Mouse (Mus musculus): ENCODE results near the gene Platr17.
"Not testable (repeated sequence)": the region's sequence is repeated elsewhere in the genome, so short reads cannot be mapped to it uniquely, and the experiment has no call there.

Gene Platr17

GRCm38 (mm10) chr17:33902491-33902890 is 2.4 kb upstream of the Platr17 start:
- DNase-seq (ENCODE audit: extremely low read depth, low read depth): no peak

- DNase-seq (ENCODE audit: extremely low read depth, low read depth): not testable (repeated sequence)
Measured at GRCm38 (mm10) chr17:33903911-33904651, 854 bp upstream of the Platr17 start.

- DNase-seq (ENCODE audit: extremely low read depth, low read depth): no peak
Measured at GRCm38 (mm10) chr17:33908331-33909076, 3.6 kb downstream of the Platr17 start.

- peak; percentile 92 for DNase-seq (ENCODE audit: extremely low read depth, low read depth)
Measured at GRCm38 (mm10) chr17:33909077-33909868, 4.3 kb downstream of the Platr17 start, which contains the start of gene Daxx. Gene Daxx (plus strand): TSS chr17:33909414.

GRCm38 (mm10) chr17:33909869-33910250 is 4.9 kb downstream of the Platr17 start:
- no peak for DNase-seq (ENCODE audit: extremely low read depth, low read depth)

GRCm38 (mm10) chr17:33910346-33911051 is 5.6 kb downstream of the Platr17 start:
- no peak for DNase-seq (ENCODE audit: extremely low read depth, low read depth)

- no peak for DNase-seq (ENCODE audit: extremely low read depth, low read depth)
Measured at GRCm38 (mm10) chr17:33911052-33911812, 6.3 kb downstream of the Platr17 start.

GRCm38 (mm10) chr17:33911813-33912414 is 7.0 kb downstream of the Platr17 start:
- DNase-seq (ENCODE audit: extremely low read depth, low read depth): no peak

- DNase-seq (ENCODE audit: extremely low read depth, low read depth): no peak
Measured at GRCm38 (mm10) chr17:33913264-33913663, 8.3 kb downstream of the Platr17 start.

GRCm38 (mm10) chr17:33913905-33914304 is 9.0 kb downstream of the Platr17 start:
- no peak for DNase-seq (ENCODE audit: extremely low read depth, low read depth)

- no peak for DNase-seq (ENCODE audit: extremely low read depth, low read depth)
Measured at GRCm38 (mm10) chr17:33914969-33915391, 10.0 kb downstream of the Platr17 start.

- peak; percentile 99 for DNase-seq (ENCODE audit: extremely low read depth, low read depth)
Measured at GRCm38 (mm10) chr17:33915671-33916250, 10.8 kb downstream of the Platr17 start, which contains the start of the genes Tapbp and Zbtb22. Gene Tapbp (plus strand): TSS chr17:33915899. Gene Zbtb22 (plus strand): TSS chr17:33915904.

GRCm38 (mm10) chr17:33916294-33916693 is 11.4 kb downstream of the Platr17 start:
- no peak for DNase-seq (ENCODE audit: extremely low read depth, low read depth)

GRCm38 (mm10) chr17:33916847-33917655 is 12.1 kb downstream of the Platr17 start:
- DNase-seq (ENCODE audit: extremely low read depth, low read depth): no peak

- no peak for DNase-seq (ENCODE audit: extremely low read depth, low read depth)
Measured at GRCm38 (mm10) chr17:33917656-33918292, 12.8 kb downstream of the Platr17 start.

- DNase-seq (ENCODE audit: extremely low read depth, low read depth): no peak
Measured at GRCm38 (mm10) chr17:33918293-33919203, 13.6 kb downstream of the Platr17 start.
